Mouse (Mus musculus) ovary, postnatal 14 days (tissue): ENCODE data around the gene AC131692.1.
"Not testable (repeated sequence)": the region's sequence is repeated elsewhere in the genome, so short reads cannot be mapped to it uniquely, and the experiment has no call there.

Experiments used
- DNase-seq: peaks from one replicate; pipeline ENCODE4 v3.0.0; 2022; ENCODE audit warnings: low spot score

AC131692.1 gene

DNA sequence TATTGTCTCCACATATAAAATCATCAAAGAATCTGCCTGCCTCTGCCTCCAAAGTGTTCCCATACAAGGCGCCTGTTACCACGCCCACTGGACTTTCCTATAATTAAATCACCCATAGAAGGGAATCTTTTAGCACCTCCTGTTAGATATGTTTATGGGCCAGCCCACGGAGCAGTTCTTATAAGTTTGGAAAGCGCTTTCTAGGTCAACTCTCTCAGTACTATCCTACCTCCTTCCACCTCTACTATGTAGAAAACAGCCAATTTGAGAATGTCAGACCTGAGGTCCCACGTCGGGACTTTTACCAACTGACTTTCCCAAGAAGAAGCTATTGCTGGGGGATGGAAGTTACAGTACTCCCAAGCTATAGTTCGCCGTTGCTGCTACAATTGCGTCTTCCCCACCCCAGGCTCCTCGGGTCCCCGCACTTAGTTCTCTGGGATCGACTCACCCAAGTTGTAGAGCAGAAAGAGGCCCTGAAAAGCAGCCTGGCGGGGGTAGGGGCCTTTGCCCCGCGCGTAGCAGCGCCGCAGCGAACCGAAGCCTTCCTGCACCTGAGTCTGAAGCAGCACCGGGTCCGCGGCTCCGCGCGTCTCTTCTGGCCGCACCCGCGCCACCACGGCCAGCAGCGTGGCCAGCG is 23.2 kb downstream of the AC131692.1 start:
- DNase-seq: no peak

DNA sequence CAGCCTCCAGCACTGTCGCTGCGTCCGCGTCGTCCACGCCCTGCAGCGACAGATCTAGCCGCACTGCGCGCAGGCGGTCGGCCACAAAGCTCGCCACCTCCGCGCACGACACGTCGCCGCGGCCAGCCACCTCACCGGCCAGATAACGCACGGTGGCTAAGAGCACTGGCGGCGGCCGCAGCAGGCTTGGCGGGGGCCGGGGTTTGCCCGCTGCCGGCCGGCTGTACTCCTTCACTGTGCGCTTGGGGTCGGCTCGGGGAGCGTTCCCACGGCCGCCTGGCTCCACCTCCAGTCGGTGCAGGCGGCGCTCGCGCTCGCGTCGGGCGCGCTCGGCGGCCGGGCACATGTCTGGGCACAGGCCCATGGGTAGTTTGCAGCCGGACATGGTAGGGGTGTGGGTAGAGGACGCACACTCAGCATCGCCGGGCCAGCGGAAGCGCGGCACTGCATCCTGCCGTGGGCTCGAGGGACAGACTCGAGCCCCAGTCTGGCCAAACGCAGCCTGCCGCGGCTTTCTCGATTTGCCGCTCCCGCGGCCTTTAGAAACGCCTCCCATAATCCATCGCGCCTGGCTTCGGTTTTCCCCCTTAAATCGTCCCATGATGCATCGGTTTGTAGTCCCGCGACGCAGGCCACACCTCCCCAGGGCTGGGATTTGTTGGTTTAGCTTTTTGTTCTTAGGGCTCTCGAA is 23.9 kb downstream of the AC131692.1 start, which contains the start of gene Sac3d1:
Gene Sac3d1, minus strand, starts transcription at position 665 of the 691 bp plus-strand sequence.
- DNase-seq: peak; percentile 79

DNA sequence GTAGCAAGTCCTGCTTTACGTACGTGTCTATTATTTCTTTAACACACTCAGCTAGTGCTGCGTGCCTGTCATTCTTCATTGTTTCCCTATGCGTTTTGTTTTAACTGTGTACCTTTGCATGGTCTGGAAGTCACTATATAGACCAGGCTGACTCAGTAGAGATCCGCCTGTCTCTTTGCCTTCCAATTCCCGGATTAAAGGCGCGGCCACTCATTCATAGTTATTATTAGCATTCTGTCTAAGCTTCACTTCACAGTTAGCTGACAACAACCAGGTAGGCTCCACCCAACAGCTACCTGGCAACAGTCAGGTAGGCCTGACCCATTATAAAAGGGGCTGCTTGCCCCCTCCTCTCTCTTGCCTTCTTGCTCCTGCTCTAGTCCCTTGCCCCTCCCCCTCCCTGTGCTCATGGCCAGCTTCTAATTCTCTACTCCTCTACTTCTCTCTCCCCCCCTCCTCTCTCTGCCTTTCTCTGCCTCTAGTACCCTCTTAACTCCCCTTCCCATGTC is 24.5 kb downstream of the AC131692.1 start:
- DNase-seq: no peak

DNA sequence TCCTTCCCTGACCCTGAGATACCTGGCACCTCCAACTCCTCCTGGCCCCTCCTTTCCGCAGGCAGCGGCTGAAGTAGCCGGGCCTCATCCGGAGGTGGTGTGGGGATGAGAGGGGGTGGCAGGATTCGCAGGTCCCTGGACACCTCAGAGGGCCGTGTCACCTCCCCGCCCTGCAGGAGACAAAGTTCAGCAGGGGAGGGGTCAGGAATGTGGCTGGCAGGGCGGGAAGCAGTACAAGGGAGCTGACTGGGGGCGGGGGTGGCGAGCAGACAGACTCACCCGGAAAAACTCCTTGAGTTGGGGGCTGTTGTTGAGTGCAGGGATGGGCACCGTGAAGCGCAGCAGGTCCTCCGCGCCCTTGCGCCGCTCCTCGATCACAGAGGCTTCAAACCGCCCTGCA is 27.5 kb downstream of the AC131692.1 start:
- no peak for DNase-seq

DNA sequence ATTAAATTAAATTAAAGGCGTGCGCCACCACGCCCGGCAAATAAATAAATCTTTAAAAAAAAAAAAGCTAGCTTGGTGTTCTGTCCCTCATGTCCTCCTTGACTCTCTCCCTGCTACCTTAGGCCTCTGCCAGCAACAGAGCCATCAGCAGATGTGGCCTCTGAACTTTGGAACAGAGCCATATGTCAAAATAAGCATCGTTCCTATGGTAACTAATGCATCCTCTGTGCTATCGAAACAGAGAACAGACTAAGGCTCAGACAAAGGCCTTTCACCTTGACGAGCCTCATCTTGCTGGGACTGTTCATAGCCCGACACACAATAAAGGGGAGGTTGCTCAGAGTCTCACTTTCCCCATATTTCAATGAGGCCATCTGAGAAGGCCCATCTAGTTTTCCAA is 29.1 kb downstream of the AC131692.1 start:
- DNase-seq: no peak

DNA sequence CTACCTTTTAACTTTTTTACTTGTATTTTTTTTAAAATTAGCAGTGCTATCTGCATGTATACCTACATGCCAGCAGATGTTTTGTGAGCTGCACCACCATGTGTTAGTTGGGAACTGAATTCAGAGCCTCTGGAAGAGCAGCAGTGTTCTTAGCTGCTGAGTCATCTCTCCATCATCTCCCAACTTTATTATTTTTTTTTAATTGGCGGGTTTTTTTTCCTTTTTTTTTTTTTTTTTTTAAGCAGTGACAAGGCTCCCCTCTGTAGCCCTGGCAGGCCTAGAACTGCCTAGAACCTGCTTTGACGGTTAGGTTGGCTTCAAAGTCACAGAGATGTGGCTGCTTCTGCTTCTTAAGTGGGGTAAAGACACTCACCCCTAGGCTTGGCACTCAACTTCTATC is 30.7 kb downstream of the AC131692.1 start:
- no peak for DNase-seq

DNA sequence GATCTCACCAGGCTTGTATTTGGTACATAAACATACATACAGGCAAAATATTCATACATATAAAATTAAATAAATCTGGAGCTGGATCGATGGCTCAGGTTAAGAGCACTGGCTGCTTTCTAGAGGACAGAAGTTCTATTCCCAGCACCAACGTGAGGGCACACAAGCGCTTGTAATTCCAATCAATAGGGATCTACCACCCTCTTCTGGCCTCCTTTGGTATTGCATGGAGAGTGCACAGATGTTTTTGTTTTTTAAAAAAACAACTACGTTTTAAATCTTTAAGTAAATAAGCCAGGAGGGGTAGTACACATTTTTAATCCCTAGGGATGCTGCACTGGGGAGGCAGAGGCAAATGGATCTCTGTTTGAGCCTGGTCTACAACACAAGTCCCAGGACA is 32.1 kb downstream of the AC131692.1 start:
- peak; percentile 49 for DNase-seq

DNA sequence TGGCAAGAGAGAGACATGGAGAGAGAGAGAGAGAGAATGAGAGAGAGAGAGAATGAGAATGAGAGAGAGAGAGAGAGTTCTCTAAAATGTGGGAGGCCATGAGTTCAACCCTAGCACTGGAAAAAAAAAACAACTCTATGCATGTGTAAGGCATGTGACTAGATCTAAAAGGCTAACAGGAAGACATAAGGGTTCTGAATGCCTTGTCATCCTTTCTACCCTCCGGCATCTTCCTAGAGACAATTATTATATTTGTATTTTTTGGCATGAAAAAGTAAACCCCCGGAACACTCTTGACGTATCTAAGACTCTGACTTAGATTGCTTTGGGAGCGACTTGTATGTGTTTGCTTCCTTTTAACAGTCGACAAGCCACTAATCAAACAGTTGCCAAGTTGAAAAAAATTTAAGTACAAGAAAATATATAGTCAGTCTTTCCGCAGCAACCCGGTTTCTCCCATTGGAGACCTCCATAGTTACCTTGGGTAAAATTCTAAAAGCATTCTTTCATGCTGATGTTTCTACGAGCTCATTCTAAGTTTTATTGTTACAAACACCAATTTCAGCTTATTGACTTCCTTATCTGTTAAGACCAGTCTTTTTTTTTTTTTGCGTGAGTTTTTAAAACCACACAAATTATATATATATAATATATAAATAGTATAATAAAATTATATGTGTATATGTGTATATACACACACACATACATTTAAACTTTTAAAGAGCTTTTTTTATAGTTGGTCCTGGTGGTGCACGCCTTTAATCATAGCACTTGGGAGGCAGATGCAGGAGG is 32.8 kb downstream of the AC131692.1 start:
- no peak for DNase-seq

DNA sequence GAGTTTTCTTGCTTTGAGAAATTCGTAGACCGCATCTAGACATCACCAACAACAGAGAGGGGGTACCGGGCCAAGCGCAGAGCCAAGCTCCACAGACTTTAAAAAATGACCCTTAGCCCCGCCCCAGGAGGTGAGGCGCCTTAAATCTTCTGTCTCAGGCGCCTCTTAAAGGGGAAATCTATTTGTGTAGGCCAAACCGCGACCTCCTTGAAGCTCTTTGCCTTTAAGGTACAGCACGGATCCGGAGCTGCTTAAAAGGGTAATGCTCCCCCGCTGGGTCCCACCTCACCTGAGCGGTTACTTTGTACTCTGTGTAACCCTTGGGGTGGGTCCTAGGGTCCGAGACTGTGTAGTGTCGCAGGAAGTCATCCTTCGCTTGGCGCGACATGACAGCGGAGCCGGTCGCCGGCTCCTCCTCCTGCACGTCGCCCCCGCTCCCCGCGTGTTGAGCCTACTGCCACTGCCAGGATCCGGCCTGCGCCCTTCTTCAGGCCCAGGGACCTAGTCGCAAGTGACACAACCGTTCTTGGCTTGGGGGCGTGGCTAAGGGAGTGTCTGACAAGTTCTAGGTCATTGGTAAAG is 33.6 kb downstream of the AC131692.1 start, which contains the start of gene Snx15:
Gene Snx15, minus strand, starts transcription at position 545 of the 582 bp plus-strand sequence.
- DNase-seq: peak; percentile 79

DNA sequence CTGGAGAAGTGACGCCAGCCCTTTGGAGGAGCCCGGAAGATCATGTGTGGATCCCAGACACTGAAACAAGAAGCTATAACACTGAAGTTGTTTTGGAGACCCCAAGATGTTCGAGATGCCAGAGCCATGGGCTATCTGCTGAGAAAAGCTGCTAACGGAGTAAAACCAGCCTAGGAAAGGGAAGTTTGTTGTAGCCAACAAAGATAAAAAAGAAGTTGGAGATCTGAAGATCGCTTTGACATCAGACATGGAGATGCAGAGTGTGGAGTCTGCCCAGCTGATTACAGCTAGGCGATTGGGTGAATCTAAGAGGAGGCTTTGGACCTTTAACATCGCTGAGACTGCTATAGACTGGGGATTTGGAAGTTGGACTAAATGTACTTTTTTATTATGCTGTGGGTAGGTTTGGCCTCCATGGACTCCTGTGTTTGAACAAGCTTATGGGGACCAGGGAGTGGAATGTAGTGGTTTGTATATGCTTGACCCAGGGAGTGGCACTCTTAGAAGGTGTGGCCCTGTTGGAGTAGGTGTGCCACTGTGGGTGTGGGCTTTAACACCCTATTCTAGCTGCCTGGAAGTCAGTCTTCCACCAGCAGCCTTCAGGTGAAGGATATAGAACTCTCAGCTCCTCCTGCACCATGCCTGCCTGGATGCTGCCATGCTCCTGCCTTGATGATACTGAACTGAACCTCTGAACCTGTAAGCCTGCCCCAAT is 36.4 kb downstream of the AC131692.1 start:
- DNase-seq: not testable (repeated sequence)

DNA sequence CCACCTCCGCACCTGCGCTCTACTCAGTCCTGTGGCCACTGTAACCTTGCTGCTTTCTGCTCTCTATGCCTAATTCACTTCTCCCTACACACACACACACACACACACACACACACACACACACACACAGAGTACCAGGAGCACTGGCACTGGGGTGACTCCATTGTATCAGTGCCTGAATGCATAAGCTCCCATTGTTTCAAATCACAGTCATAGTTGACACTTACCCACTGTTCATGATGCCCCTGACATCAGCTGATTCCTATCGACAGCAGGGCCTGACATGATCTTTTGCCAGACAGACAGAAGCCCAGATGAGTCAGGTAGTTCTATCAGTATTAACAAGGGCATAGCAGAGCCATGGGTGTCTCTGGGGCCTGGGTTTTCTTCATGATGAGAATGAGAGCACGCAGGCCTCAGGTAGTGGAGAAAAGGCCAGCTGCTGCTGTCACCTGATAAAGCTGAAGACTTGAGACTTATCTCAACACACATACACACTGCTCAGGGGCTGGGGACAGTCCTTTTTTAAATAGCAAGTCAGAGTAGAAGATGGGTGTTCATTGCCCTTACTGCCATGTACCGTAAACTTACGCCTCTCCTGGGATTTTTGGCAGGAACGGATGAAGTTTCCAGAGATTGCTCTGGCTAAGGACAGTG is 38.1 kb downstream of the AC131692.1 start:
- DNase-seq: no peak

DNA sequence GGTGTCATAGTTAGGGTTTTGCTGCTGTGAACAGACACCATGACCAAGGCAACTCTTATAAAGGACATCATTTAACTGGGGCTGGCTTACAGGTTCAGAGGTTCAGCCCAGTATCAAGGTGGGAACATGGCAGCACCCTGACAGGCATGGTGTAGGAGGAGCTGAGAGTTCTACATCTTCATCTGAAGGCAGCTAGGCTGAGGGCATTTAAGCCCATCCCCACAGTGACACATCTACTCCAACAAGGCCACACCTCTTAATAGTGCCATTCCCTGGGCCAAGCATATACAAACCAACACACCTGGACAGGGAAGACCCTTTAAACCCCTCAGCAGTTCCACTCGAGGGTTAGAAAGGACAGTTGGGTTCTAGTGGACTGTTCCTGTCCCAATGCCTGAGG is 39.0 kb downstream of the AC131692.1 start:
- DNase-seq: not testable (repeated sequence)

DNA sequence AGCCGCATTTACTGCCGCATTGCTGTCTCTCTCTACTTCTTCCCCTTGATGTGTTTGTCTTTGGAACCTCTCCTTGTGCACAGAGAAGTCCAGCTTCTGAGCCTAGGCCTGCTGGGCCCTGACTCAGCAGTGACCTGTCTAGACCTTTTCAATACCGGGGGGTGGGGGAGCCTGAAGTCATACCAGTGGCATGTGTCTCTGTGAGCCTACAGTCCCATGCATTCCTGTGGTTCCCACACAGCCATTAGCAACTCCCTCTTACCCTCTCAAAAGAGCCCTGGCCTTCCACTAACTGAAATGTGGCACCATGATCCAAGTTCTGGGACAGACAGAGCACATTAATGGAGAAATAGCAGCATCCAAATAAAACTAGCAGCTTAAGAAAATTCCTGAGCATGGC is 42.2 kb downstream of the AC131692.1 start:
- no peak for DNase-seq

DNA sequence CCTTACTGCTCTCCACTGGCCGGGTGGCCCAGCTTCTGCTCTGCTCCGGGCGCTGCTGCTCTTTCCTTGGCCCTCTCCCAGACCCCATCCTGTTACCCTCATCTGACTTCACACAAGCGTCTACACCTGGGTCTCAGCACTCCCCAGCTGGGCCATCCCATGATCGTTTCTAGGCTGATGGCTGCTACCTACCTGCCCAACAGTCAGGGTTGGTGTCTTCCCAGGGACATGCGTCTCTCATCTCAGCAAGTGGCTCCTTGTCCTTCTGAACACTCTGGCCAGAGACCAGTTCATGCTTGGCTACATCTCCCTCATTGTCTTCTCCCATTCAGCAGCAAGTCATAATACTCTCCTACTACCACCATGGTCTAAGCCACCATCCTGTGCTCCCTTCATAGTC is 45.5 kb downstream of the AC131692.1 start:
- DNase-seq: no peak

DNA sequence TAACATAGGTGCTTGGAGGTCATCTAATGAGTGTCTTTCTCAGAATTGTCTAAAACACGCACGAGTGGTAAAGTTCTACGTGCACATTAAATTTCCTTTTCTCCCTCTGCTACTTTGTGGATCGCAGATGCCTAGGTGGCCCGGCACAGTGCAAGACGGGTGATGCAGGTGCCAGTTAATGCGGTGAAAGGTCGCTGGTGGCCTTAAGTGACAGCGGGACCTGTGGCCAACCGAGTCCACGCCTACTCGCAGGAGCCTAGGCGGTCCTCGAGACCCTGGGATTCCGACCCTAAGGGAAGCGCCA is 46.1 kb downstream of the AC131692.1 start:
- DNase-seq: no peak

DNA sequence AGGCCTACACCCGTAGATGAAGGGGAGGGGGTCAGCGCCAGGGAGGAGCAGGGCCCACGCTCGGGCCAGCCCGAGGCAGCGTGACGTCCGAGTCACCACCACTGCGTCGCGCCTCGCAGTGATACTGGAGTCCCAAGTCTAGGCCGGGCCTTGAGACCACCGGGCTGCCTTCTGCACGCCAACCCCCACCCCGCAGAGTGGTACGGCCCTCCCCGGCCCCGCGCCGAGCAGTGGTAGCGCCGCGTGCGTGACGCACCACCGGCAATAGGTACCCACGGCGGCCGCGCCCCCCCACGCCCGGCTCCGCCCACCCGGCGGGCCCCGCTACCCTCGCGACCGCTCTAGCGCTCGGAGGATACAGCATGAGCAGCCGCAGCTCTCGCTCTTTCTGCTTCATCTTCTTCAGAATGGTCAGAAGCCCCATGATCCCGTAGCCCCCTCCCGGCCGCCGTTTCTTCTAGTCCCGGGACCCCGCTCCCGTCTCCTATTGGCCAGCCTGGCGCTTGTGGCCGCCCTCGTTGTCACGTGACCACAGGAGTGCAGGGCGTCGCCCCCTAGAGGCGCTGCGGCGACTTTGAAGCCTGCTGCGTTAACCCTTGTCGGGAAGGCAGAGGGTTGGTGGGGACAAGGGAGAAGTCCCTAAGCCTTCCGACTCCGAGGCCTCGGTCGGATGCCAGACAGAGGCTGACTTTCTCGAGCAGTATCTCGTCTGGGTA is 46.6 kb downstream of the AC131692.1 start, which contains the start of gene Batf2:
Gene Batf2, plus strand, starts transcription at position 306 of the 716 bp plus-strand sequence.
- peak; percentile 81 for DNase-seq

DNA sequence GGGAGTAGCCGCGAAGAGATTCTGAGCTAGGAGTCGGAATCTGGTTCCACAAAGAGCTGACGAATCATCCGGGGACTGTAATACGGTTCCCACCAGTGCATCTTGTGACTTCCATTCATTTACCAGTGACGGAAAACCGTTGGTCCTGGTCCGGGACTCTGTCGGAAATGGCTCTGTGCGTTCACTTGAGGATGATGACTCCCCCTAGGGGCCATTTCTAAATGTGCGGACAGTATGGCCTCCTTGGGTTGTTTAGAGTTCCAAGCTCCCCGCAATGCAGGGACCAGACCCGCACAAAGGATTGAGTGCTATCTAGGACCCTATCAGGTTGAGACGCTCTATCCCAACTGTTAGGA is 47.2 kb downstream of the AC131692.1 start, which contains the start of gene Arl2:
Gene Arl2, minus strand, starts transcription at position 155 of the 356 bp plus-strand sequence.
- DNase-seq: peak; percentile 67

DNA sequence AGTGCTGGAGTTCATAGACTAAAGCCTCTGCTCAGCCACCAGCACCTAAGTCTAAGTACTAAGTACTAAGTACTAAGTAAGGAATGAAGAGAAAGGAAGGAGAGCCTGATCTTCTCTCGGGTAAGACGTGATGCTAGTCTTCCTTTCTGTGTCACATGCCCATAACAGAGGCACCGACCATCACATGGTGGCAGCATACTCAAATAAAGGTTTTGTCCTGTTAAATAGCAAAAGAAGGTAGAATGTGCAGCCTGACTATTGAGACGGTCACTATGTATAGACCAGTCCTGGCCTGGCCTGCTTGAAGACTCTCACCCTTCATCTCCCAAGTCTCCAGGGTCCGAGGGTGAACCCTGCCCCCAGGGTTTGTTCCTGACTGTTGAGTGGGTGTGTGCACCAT is 50.6 kb downstream of the AC131692.1 start:
- DNase-seq: no peak
